Mouse (Mus musculus) CH12.LX (cell line): ENCODE measurements at regions not wholly inside any gene's neighbourhood (a gene's known extent, or its start where the extent isn't known, plus 50 kb on each side); places are given as distances from the start of the nearest gene placed in this dataset.

Experiments
- DNase-seq: peaks from one replicate; pipeline ENCODE4 v3.0.0-alpha.2; 2013; ENCODE audit errors: extremely low read depth
- H3K27ac ChIP-seq: 2 replicates; pipeline ENCODE4 v1.5.1; 2012; ENCODE audit warnings: low read depth, mild to moderate bottlenecking, control low read depth, moderate library complexity; ENCODE audit not compliant: insufficient read depth
- H3K27me3 ChIP-seq: replicated peaks from 2 replicates; pipeline ENCODE3; 2012; ENCODE audit warnings: inconsistent platforms
- H3K36me3 ChIP-seq, 2 experiments: replicated peaks in 1 of 2; 2 replicates each; pipeline versions ENCODE3 to v1.6.1; 2012; ENCODE audit warnings: inconsistent platforms in 1 of 2, low read length in 1 of 2, mild to moderate bottlenecking in 1 of 2, mixed read lengths in 1 of 2, moderate library complexity in 1 of 2; ENCODE audit not compliant: control insufficient read depth in 1 of 2, insufficient read depth in 1 of 2
- H3K4me1 ChIP-seq, 2 experiments: 2 replicates each; pipeline ENCODE4 v1.6.1; 2012; ENCODE audit warnings: inconsistent platforms in 1 of 2, moderate library complexity in 1 of 2; ENCODE audit not compliant: insufficient read depth in 2 of 2, control insufficient read depth in 1 of 2
- H3K4me2 ChIP-seq: 2 replicates; pipeline ENCODE4 v1.6.1; 2012; ENCODE audit warnings: low read depth, mild to moderate bottlenecking, control low read depth; ENCODE audit not compliant: poor library complexity, insufficient read depth, severe bottlenecking
- H3K4me3 ChIP-seq, 3 experiments: fragments of 150-350 bp in 1 of 3; sonication (generic) in 1 of 3; replicated peaks in 1 of 3; 2 replicates each; pipeline versions ENCODE3 to v1.5.1; 2011 to 2012; ENCODE audit warnings: low read depth in 2 of 3, low read length in 2 of 3, mild to moderate bottlenecking in 2 of 3, moderate library complexity in 2 of 3, control low read depth in 1 of 3, improper control_type of control experiment in 1 of 3, inconsistent platforms in 1 of 3, mixed read lengths in 1 of 3; ENCODE audit not compliant: poor library complexity in 1 of 3
- H3K79me2 ChIP-seq: replicated peaks from 2 replicates; pipeline ENCODE4 v1.6.1; 2012; ENCODE audit warnings: mild to moderate bottlenecking, moderate library complexity; ENCODE audit not compliant: control insufficient read depth, poor library complexity, insufficient read depth, severe bottlenecking; ENCODE audit errors: extremely low read depth
- H3K9ac ChIP-seq: 2 replicates; pipeline ENCODE4 v1.6.1; 2012; ENCODE audit warnings: low read depth, mild to moderate bottlenecking, control low read depth, moderate library complexity; ENCODE audit not compliant: insufficient read depth
- H3K9me3 ChIP-seq: replicated peaks from 2 replicates; pipeline ENCODE3; 2012; ENCODE audit warnings: low read length, inconsistent platforms, mixed read lengths
- CHD1 ChIP-seq: IDR thresholded peaks from 2 replicates; pipeline ENCODE4 v1.6.1; 2012; ENCODE audit warnings: low read depth, low read length, improper control_type of control experiment, inconsistent platforms
- CTCF ChIP-seq, 2 experiments: IDR thresholded peaks in 1 of 2; conservative IDR thresholded peaks in 1 of 2; 2 replicates each; pipeline ENCODE4 v1.5.1; 2011 to 2012; ENCODE audit warnings: low read depth in 2 of 2, low read length in 2 of 2, improper control_type of control experiment in 1 of 2, inconsistent platforms in 1 of 2, mild to moderate bottlenecking in 1 of 2, moderate library complexity in 1 of 2
- ELF1 ChIP-seq: IDR thresholded peaks from 2 replicates; pipeline ENCODE4 v1.6.1; 2014; ENCODE audit warnings: low read depth, mild to moderate bottlenecking, inconsistent platforms, low read length, improper control_type of control experiment
- EP300 ChIP-seq: IDR thresholded peaks from 2 replicates; pipeline ENCODE4 v1.6.1; 2011; ENCODE audit warnings: low read length, improper control_type of control experiment
- ETS1 ChIP-seq: conservative IDR thresholded peaks from 2 replicates; pipeline ENCODE4 v1.6.1; 2012; ENCODE audit warnings: low read depth, mild to moderate bottlenecking, inconsistent platforms, low read length, improper control_type of control experiment, moderate library complexity
- HCFC1 ChIP-seq: IDR thresholded peaks from 2 replicates; pipeline ENCODE4 v1.6.1; 2012; ENCODE audit warnings: low read depth, mild to moderate bottlenecking, inconsistent platforms, low read length, improper control_type of control experiment
- JUN ChIP-seq: IDR thresholded peaks from 2 replicates; pipeline ENCODE4 v1.6.1; 2011; ENCODE audit warnings: low read depth, mild to moderate bottlenecking, low read length, improper control_type of control experiment, moderate library complexity; ENCODE audit not compliant: insufficient read depth
- JUND ChIP-seq: conservative IDR thresholded peaks from 2 replicates; pipeline ENCODE4 v1.6.1; 2011; ENCODE audit warnings: low read depth, low read length, improper control_type of control experiment
- MAZ ChIP-seq: IDR thresholded peaks from 2 replicates; pipeline ENCODE4 v1.6.1; 2012; ENCODE audit warnings: low read depth, mild to moderate bottlenecking, inconsistent platforms, low read length, improper control_type of control experiment, moderate library complexity
- MEF2A ChIP-seq: IDR thresholded peaks from 2 replicates; pipeline ENCODE4 v1.6.1; 2014; ENCODE audit warnings: low read depth, mild to moderate bottlenecking, inconsistent platforms, low read length, improper control_type of control experiment, borderline replicate concordance
- MXI1 ChIP-seq: IDR thresholded peaks from 2 replicates; pipeline ENCODE4 v1.6.1; 2011; ENCODE audit warnings: mild to moderate bottlenecking, low read depth, low read length, improper control_type of control experiment
- NRF1 ChIP-seq: IDR thresholded peaks from 2 replicates; pipeline ENCODE4 v1.6.1; 2014; ENCODE audit warnings: low read depth, mild to moderate bottlenecking, inconsistent platforms, low read length, improper control_type of control experiment, moderate library complexity
- POLR2A ChIP-seq: IDR thresholded peaks from 2 replicates; pipeline ENCODE4 v1.6.1; 2011; ENCODE audit warnings: low read depth, mild to moderate bottlenecking, improper control_type of control experiment, low read length
- POLR2AphosphoS2 ChIP-seq: IDR thresholded peaks from 2 replicates; pipeline ENCODE4 v1.6.1; 2011; ENCODE audit warnings: low read depth, low read length, improper control_type of control experiment
- RAD21 ChIP-seq: IDR thresholded peaks from 2 replicates; pipeline ENCODE4 v1.6.1; 2011; ENCODE audit warnings: low read depth, mild to moderate bottlenecking, low read length, improper control_type of control experiment, moderate library complexity
- SIN3A ChIP-seq: IDR thresholded peaks from 2 replicates; pipeline ENCODE4 v1.6.1; 2012; ENCODE audit warnings: low read length, improper control_type of control experiment, inconsistent platforms
- SMC3 ChIP-seq: IDR thresholded peaks from 2 replicates; pipeline ENCODE4 v1.6.1; 2011; ENCODE audit warnings: low read depth, low read length, improper control_type of control experiment
- TCF12 ChIP-seq: IDR thresholded peaks from 2 replicates; pipeline ENCODE4 v1.6.1; 2014; ENCODE audit warnings: low read depth, mild to moderate bottlenecking, inconsistent platforms, low read length, improper control_type of control experiment
- UBTF ChIP-seq: IDR thresholded peaks from 2 replicates; pipeline ENCODE4 v1.6.1; 2012; ENCODE audit warnings: low read depth, mild to moderate bottlenecking, inconsistent platforms, low read length, improper control_type of control experiment, moderate library complexity
- USF1 ChIP-seq: IDR thresholded peaks from 2 replicates; pipeline ENCODE4 v1.6.1; 2014; ENCODE audit warnings: low read depth, mild to moderate bottlenecking, inconsistent platforms, low read length, improper control_type of control experiment
- USF2 ChIP-seq: conservative IDR thresholded peaks from 2 replicates; pipeline ENCODE4 v1.6.1; 2011; ENCODE audit warnings: low read depth, low read length, improper control_type of control experiment
- ZC3H11A ChIP-seq: IDR thresholded peaks from 2 replicates; pipeline ENCODE4 v1.6.1; 2012; ENCODE audit warnings: low read depth, mild to moderate bottlenecking, inconsistent platforms, low read length, improper control_type of control experiment
- ZKSCAN1 ChIP-seq: IDR thresholded peaks from 2 replicates; pipeline ENCODE4 v1.6.1; 2012; ENCODE audit warnings: low read depth, inconsistent platforms, low read length, improper control_type of control experiment, borderline replicate concordance
- ZMIZ1 ChIP-seq: IDR thresholded peaks from 2 replicates; pipeline ENCODE4 v1.6.1; 2012; ENCODE audit warnings: low read depth, mild to moderate bottlenecking, inconsistent platforms, low read length, improper control_type of control experiment
- dilution Hi-C: fragments of 300-500 bp; cut with MboI; formaldehyde crosslinking; loops from 2 replicates; pipeline ENCODE4 v1.14.3; 2020; ENCODE audit warnings: low sequenced_read_pairs; ENCODE audit not compliant: extremely low pct_unique_long_range_greater_than_20kb, extremely low pct_ligation_motif_present
- in situ Hi-C: fragments of 300-500 bp; cut with MboI; formaldehyde crosslinking; loops from 3 replicates; pipeline ENCODE4 v1.14.3; 2019; ENCODE audit warnings: low sequenced_read_pairs, low pct_ligation_motif_present, low pct_unique_long_range_greater_than_20kb, mixed read lengths

- H3K4me3 ChIP-seq = no peak overlapping the region
- in situ Hi-C loops = no loop called here
- dilution Hi-C loops = no loop called here
- no peaks in the 10 kb centered on the region for H3K27me3 ChIP-seq
- H3K27ac ChIP-seq = no peak overlapping the region
- no peak for DNase-seq
- TF ChIP-seq JUN (no peak), HCFC1 (no peak), ELF1 (no peak), ETS1 (no peak), POLR2A (no peak), USF2 (no peak), CTCF (conservative IDR thresholded peaks at IDR 0.05 in 1 of 2, IDR thresholded peaks at IDR 0.05 in 1 of 2; ENCODE audit: low read depth in 2 of 2, low read length in 2 of 2) (no peak), RAD21 (no peak), EP300 (no peak), NRF1 (no peak), SMC3 (no peak), MAZ (no peak), UBTF (no peak), POLR2AphosphoS2 (no peak), MXI1 (no peak), JUND (no peak), ZC3H11A (no peak), MEF2A (no peak)
- H3K9me3 ChIP-seq = no peaks in the 10 kb centered on the region
- H3K36me3 ChIP-seq = no peaks in the 10 kb centered on the region
- H3K4me1 ChIP-seq = no peaks in the 10 kb centered on the region
- no peaks in the 10 kb centered on the region for H3K79me2 ChIP-seq
- H3K4me2 ChIP-seq = no peak overlapping the region
- H3K9ac ChIP-seq = no peak overlapping the region
These were observed 116.6 kb upstream of the Hs3st5 start for GRCm38 (mm10) chr10:36390062-36390461.

- dilution Hi-C loops (no loop called here), in situ Hi-C loops (no loop called here)
- no peak for DNase-seq
- Histone ChIP-seq H3K4me1 (no peaks in the 10 kb centered on the region), H3K9me3 (no peaks in the 10 kb centered on the region), H3K9ac (no peak overlapping the region), H3K27ac (no peak overlapping the region), H3K4me2 (no peak overlapping the region), H3K27me3 (no peaks in the 10 kb centered on the region), H3K36me3 (no peaks in the 10 kb centered on the region), H3K4me3 (no peak overlapping the region), H3K79me2 (no peaks in the 10 kb centered on the region)
- TF ChIP-seq POLR2AphosphoS2 (no peak), USF1 (no peak), TCF12 (no peak), CHD1 (no peak), ZKSCAN1 (no peak), MEF2A (no peak), UBTF (no peak), CTCF (conservative IDR thresholded peaks at IDR 0.05 in 1 of 2, IDR thresholded peaks at IDR 0.05 in 1 of 2; ENCODE audit: low read depth in 2 of 2, low read length in 2 of 2) (no peak), ELF1 (no peak), SMC3 (no peak), JUND (no peak), NRF1 (no peak), ZC3H11A (no peak), SIN3A (no peak), ZMIZ1 (no peak), USF2 (no peak)
These were observed 113.0 kb upstream of the Hs3st5 start for GRCm38 (mm10) chr10:36393586-36393985.
